Mouse (Mus musculus): ENCODE measurements around the gene Gm37240.

DNA sequence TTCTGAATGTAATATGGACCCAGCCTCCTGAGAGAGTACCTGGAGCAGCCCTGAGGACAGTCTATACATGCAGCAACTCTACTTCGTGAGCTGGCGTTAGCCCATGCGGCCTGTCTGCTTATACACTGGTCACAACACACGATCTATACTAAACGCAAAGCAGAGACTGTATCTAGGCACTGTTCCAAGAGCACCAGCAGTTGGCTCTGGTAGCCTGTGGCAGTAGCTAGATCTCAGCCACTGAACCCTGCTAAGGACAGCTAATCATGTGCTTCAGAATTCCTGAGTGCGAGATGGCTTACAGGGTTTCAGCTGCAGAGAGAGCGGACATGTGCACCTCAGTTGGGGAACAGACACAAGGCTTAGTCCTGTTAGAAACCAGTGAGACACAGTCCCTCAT, 524.4 kb downstream of the Gm37240 start:
- TF ChIP-seq CTCF (IDR thresholded peaks at IDR 0.05; ENCODE audit: low read depth, low read length): no peak
- no peak for TF ChIP-seq POLR2A (IDR thresholded peaks at IDR 0.05; ENCODE audit: insufficient read depth, low read length)

Data from ES-Bruce4 (cell line).